Mouse (Mus musculus): Measurements from ENCODE around the gene Opcml. TPM values are rescaled to one million over a fixed set of nuclear protein-coding genes. Genes with fewer than 3 reads are reported as not detected.

Gene Opcml
- total and polyA plus RNA-seq, 2 experiments from 2014 or later: 71.2 to 128 TPM

DNA sequence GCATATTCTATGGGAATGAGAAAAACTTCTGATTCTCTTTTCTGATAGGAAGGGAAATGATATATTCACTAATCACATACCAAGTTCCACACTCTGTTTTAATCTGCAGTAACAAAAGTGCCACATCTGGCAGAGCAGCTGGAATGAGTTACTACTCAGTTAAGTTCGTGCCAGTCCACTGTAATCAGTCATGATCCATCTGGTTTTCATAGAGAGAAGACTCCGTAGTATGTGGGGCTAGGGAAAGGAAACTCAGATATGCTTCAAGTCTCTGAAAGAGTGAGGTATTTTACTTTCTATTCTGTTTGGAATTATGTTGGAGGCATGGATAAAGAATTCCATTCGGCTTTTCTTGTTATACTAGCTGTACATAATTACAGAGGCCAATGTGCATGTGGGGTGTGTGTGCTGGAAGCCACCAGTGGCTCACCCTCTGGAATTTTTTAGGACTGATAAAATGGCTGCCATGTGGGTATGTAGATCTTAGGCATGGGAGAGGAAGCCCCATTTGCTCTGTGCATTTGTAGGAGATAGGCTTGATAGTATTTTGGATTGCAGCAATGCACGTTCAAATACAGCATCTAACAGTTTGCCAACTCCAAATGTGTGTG, 966.4 kb downstream of the Opcml start:
- Histone ChIP-seq H3K9ac (replicated peaks; ENCODE audit: low read length, poor library complexity, severe bottlenecking) (no peak overlapping the region), H3K27me3 (ENCODE audit: insufficient read depth, low read length) (no peaks in the 10 kb centered on the region), H3K9me3 (ENCODE audit: low read length) (no peaks in the 10 kb centered on the region), H3K27ac (ENCODE audit: low read depth, low read length) (no peak overlapping the region), H3K4me2 (ENCODE audit: low read depth, low read length, poor library complexity, severe bottlenecking) (no peak overlapping the region), H3K4me1 (ENCODE audit: insufficient read depth, low read length) (no peaks in the 10 kb centered on the region), H3K36me3 (ENCODE audit: insufficient read depth, low read length) (no peaks in the 10 kb centered on the region), H3K4me3 (ENCODE audit: low read depth, low read length) (no peak overlapping the region)
- DNase-seq (ENCODE audit: low spot score): no peak
- no peak for TF ChIP-seq CTCF (IDR thresholded peaks at IDR 0.05)
- ATAC-seq (ENCODE audit: low FRiP score): no peak
- WGBS: 82% methylated on average over 4 of the region's 4 CpGs

DNA sequence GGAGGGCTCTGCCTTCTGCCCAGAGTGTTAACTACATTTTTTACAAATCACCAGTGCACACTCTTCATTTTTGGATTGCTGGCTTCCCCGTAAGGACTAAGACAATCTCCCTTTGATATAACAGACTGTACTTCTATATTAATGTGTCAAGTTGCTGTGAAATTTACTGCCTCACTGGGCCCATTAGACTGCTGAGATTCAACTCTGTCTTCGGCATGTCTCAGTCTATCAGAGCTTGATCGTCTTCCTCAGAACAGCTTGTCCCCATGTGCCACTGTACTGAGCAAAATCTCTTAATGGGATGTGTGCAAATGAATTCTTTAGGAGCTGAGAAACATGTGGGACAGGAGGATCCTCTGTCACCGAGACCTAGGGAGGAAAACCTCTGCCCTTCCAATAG, 970.9 kb downstream of the Opcml start:
- H3K4me2 ChIP-seq (ENCODE audit: low read depth, low read length, poor library complexity, severe bottlenecking): no peak overlapping the region
- H3K27me3 ChIP-seq (ENCODE audit: insufficient read depth, low read length): no peaks in the 10 kb centered on the region
- DNase-seq (ENCODE audit: low spot score): no peak
- no peaks in the 10 kb centered on the region for H3K36me3 ChIP-seq (ENCODE audit: insufficient read depth, low read length)
- H3K9ac ChIP-seq (replicated peaks; ENCODE audit: low read length, poor library complexity, severe bottlenecking): no peak overlapping the region
- ATAC-seq (ENCODE audit: low FRiP score): no peak
- H3K9me3 ChIP-seq (ENCODE audit: low read length): no peaks in the 10 kb centered on the region
- H3K27ac ChIP-seq (ENCODE audit: low read depth, low read length): no peak overlapping the region
- no peaks in the 10 kb centered on the region; the same call in 1 of the 2 replicates for H3K4me1 ChIP-seq (ENCODE audit: insufficient read depth, low read length)
- WGBS: 62% methylated on average over 4 of the region's 4 CpGs
- TF ChIP-seq CTCF (IDR thresholded peaks at IDR 0.05): no peak
- no peak overlapping the region for H3K4me3 ChIP-seq (ENCODE audit: low read depth, low read length)

DNA sequence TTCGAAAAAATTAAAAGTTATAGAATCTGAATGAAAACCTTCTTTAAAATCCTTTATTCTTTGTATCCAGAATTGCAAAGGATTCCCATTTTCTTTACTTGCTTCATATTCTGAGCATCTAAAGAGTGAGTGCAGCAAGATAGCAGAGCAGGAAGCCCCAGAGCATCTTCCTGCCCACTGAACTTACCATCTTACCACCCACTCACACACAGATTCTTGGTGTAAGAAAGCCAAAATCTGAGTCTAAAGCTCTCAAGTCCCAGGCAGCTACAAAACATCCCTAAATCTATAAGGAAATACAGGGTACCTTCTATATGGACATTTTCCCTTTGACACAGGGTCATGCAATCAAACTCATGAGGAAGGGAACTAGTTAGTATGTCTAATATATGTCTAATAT, 973.6 kb downstream of the Opcml start:
- Histone ChIP-seq H3K9ac (replicated peaks; ENCODE audit: low read length, poor library complexity, severe bottlenecking) (no peak overlapping the region), H3K4me1 (ENCODE audit: insufficient read depth, low read length) (no peaks in the 10 kb centered on the region; the same call in 1 of the 2 replicates), H3K27me3 (ENCODE audit: insufficient read depth, low read length) (no peaks in the 10 kb centered on the region), H3K4me3 (ENCODE audit: low read depth, low read length) (no peak overlapping the region), H3K27ac (ENCODE audit: low read depth, low read length) (no peak overlapping the region), H3K9me3 (ENCODE audit: low read length) (no peaks in the 10 kb centered on the region), H3K4me2 (ENCODE audit: low read depth, low read length, poor library complexity, severe bottlenecking) (no peak overlapping the region), H3K36me3 (ENCODE audit: insufficient read depth, low read length) (no peaks in the 10 kb centered on the region)
- WGBS: 77% methylated on average over 1 of the region's 1 CpGs
- ATAC-seq (ENCODE audit: low FRiP score) (no peak), DNase-seq (ENCODE audit: low spot score) (no peak)
- TF ChIP-seq CTCF (IDR thresholded peaks at IDR 0.05): no peak

DNA sequence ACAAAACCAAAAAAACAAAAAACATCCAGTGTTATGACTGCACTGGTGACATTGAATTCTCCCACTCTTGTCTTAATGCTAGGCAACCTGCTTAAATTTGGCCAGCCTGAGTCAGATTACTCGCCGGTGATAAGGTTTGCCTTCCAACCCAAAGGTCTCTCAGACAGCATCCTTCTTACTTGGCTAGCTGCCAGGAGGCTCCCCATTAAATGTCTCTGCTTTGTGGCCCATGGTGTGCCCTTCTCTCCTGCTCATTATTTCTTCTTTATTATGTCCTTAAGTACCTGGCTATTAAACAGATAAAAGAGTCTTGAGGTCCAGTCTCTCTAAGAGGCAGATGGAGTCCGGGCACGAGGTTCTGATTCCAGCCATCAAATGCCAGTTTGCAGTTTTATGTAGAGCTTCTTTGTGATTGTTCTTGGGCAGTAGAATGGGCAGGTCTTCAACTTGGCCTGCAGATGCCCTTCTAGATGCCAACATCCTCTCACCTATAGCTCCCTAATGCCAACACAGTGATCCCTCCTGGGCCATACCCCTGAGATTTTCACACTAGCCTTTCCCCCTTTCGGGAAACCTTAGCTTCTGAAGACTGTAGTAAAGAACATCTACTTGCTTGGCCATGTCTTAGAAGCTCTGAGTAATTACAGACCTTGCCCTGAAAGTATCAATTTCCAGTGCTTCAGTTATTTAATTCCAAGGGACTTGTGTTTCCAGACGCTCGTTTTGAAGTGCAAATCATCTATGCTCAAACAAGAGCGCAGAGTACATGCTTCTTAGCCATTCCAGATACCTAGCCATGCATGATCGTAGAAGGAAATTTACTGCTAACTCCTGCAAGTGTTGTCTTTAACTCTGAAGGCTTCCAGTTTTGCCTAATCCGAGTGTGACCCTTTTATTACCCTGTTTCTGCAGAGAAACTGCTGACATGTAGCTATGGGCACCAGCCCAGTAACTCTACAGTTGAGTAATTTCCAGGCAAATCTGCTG, 986.2 kb downstream of the Opcml start:
- Histone ChIP-seq H3K4me2 (ENCODE audit: low read depth, low read length, poor library complexity, severe bottlenecking) (no peak overlapping the region), H3K36me3 (ENCODE audit: insufficient read depth, low read length) (no peaks in the 10 kb centered on the region), H3K9ac (replicated peaks; ENCODE audit: low read length, poor library complexity, severe bottlenecking) (no peak overlapping the region), H3K9me3 (ENCODE audit: low read length) (no peaks in the 10 kb centered on the region), H3K27ac (ENCODE audit: low read depth, low read length) (no peak overlapping the region), H3K27me3 (ENCODE audit: insufficient read depth, low read length) (no peaks in the 10 kb centered on the region), H3K4me1 (ENCODE audit: insufficient read depth, low read length) (peaks cover 7% of the 10 kb centered on the region; the same call in 1 of the 2 replicates), H3K4me3 (ENCODE audit: low read depth, low read length) (no peak overlapping the region)
- ATAC-seq (ENCODE audit: low FRiP score) (no peak), DNase-seq (ENCODE audit: low spot score) (no peak)
- TF ChIP-seq CTCF (IDR thresholded peaks at IDR 0.05): no peak
- WGBS: 70% methylated on average over 10 of the region's 10 CpGs

DNA sequence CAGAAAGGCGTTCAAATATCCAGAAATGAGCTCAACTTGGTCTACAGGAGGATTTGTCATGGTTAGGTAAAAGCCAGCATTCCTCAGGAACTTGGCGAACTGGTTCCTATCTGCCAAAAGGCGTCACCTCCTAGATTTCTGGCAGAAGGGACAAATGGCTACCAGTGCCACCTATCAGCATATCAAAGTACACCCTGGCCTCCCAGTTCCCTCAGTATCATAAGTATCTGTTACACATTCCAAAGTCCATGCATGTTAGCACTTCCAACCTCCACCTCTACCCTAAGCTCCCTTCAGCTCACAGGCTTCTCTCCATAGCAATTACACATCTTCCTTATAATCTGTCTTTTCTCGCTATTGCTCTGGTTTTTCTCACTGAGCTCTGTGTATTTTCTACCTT, 993.3 kb downstream of the Opcml start:
- no peak overlapping the region for H3K4me2 ChIP-seq (ENCODE audit: low read depth, low read length, poor library complexity, severe bottlenecking)
- no peaks in the 10 kb centered on the region for H3K27me3 ChIP-seq (ENCODE audit: insufficient read depth, low read length)
- no peak for ATAC-seq (ENCODE audit: low FRiP score)
- H3K36me3 ChIP-seq (ENCODE audit: insufficient read depth, low read length): no peaks in the 10 kb centered on the region
- DNase-seq (ENCODE audit: low spot score): no peak
- H3K9me3 ChIP-seq (ENCODE audit: low read length): no peaks in the 10 kb centered on the region
- TF ChIP-seq CTCF (IDR thresholded peaks at IDR 0.05): no peak
- no peak overlapping the region for H3K9ac ChIP-seq (replicated peaks; ENCODE audit: low read length, poor library complexity, severe bottlenecking)
- H3K4me3 ChIP-seq (ENCODE audit: low read depth, low read length): no peak overlapping the region
- no peak overlapping the region for H3K27ac ChIP-seq (ENCODE audit: low read depth, low read length)
- H3K4me1 ChIP-seq (ENCODE audit: insufficient read depth, low read length): no peaks in the 10 kb centered on the region
- WGBS: 68% methylated on average over 4 of the region's 4 CpGs

- H3K4me1 ChIP-seq (ENCODE audit: insufficient read depth, low read length): no peaks in the 10 kb centered on the region
- H3K27ac ChIP-seq (ENCODE audit: low read depth, low read length): no peak overlapping the region
- no peaks in the 10 kb centered on the region for H3K36me3 ChIP-seq (ENCODE audit: insufficient read depth, low read length)
- no peaks in the 10 kb centered on the region for H3K27me3 ChIP-seq (ENCODE audit: insufficient read depth, low read length)
- no peaks in the 10 kb centered on the region for H3K9me3 ChIP-seq (ENCODE audit: low read length)
- no peak overlapping the region for H3K4me2 ChIP-seq (ENCODE audit: low read depth, low read length, poor library complexity, severe bottlenecking)
- 91% methylated on average over 1 of the region's 1 CpGs for WGBS
- no peak overlapping the region for H3K4me3 ChIP-seq (ENCODE audit: low read depth, low read length)
- no peak for DNase-seq (ENCODE audit: low spot score)
- no peak for ATAC-seq (ENCODE audit: low FRiP score)
- peak; percentile 43 for TF ChIP-seq CTCF (IDR thresholded peaks at IDR 0.05)
- no peak overlapping the region for H3K9ac ChIP-seq (replicated peaks; ENCODE audit: low read length, poor library complexity, severe bottlenecking)
These were observed 998.9 kb downstream of the Opcml start for GRCm38 (mm10) chr9:28789439-28789838.
